9 mouse cellular contexts compared by ENCODE assay signal in the genomic region with DNA sequence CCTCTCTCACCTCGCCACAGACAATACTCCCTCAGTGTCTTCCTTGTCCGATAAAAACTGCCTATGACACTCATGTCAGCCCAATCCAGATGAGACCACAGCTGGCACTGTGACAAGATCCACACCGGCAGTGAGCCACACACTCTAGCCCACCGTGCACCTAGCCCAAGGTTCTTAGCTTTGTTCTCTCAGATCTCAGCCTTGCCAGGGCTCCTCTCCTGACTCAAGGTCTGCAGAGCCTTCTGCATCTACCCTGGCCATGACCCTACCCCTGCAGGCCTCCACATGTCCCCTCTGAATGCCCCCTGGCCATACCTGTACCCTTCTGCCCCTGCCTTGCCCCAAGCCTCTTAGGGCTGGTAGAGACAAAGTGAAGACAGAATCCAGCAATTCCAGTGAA. TPM values are rescaled to one million over a fixed set of nuclear protein-coding genes. Genes with fewer than 3 reads are reported as not detected.
DNase-seq lines count a peak whose midpoint lies in the region; ATAC-seq lines count a peak whose summit lies in the region.
"Had no signal": no experiment of that assay in that cellular context is flagged by ENCODE, and none has a peak within 500 bp of the region (broad histone marks: within the 10 kb centered on the region; RNA-seq: fewer than 3 reads in every experiment).

No protein-coding gene starts in this region.

- H3K9me3 ChIP-seq in heart, embryonic 11.5 days (replicated peaks; ENCODE audit: control insufficient read depth, low read length) = no peaks in the 10 kb centered on the region
- no peaks in the 10 kb centered on the region for H3K9me3 ChIP-seq in forebrain, embryonic 16.5 days (ENCODE audit: control insufficient read depth, low read length)
- H3K9me3 ChIP-seq in limb, embryonic 15.5 days = no peaks in the 10 kb centered on the region

- no peaks in the 10 kb centered on the region for H3K27me3 ChIP-seq in heart, embryonic 11.5 days (ENCODE audit: control insufficient read depth, insufficient read depth, low read length)
- no peaks in the 10 kb centered on the region for H3K27me3 ChIP-seq in forebrain, embryonic 16.5 days (replicated peaks; ENCODE audit: control insufficient read depth, insufficient read depth, low read length)
- no peaks in the 10 kb centered on the region for H3K27me3 ChIP-seq in limb, embryonic 15.5 days

- DNase-seq in heart, postnatal 25 days (ENCODE audit: low spot score) = no peak
- DNase-seq in adrenal gland, postnatal 10 days = peak; percentile 59
- DNase-seq in urinary bladder, postnatal 10 days (ENCODE audit: low spot score) = no peak
- no peak for DNase-seq in thymus, postnatal 0 days (ENCODE audit: low spot score)
- DNase-seq in gastrocnemius, postnatal 10 days = no peak

- no peak overlapping the region for H3K4me3 ChIP-seq in heart, embryonic 11.5 days (ENCODE audit: low read depth, low read length)
- H3K4me3 ChIP-seq in forebrain, embryonic 16.5 days (replicated peaks; ENCODE audit: low read length) = no peak overlapping the region
- H3K4me3 ChIP-seq in limb, embryonic 15.5 days = no peak overlapping the region

- WGBS in heart, embryonic 11.5 days (ENCODE audit: insufficient replicate concordance) = 62% methylated on average over 4 of the region's 4 CpGs
- WGBS in forebrain, embryonic 16.5 days = 36% methylated on average over 4 of the region's 4 CpGs
- WGBS in limb, embryonic 15.5 days = 36% methylated on average over 4 of the region's 4 CpGs

- H3K27ac ChIP-seq in heart, embryonic 11.5 days (ENCODE audit: low read depth, low read length) = 0 out of 2 replicates have a peak overlapping the region, but pooled peaks have one; percentile 0
- H3K27ac ChIP-seq in forebrain, embryonic 16.5 days (ENCODE audit: low read length) = peak overlapping the region; percentile 56
- peak overlapping the region; percentile 57 for H3K27ac ChIP-seq in limb, embryonic 15.5 days

- H3K36me3 ChIP-seq in heart, embryonic 11.5 days (ENCODE audit: control insufficient read depth, insufficient read depth, low read length) = peaks cover 8% of the 10 kb centered on the region
- no peaks in the 10 kb centered on the region; the same call in 1 of the 2 replicates for H3K36me3 ChIP-seq in forebrain, embryonic 16.5 days (ENCODE audit: control insufficient read depth, insufficient read depth)
- H3K36me3 ChIP-seq in limb, embryonic 15.5 days = peaks cover 8% of the 10 kb centered on the region; the same call in 1 of the 2 replicates

- intact Hi-C loops in heart, postnatal 25 days (cut with DNase I) = no loop called here

- no peak overlapping the region for H3K4me2 ChIP-seq in heart, embryonic 11.5 days
- no peak overlapping the region for H3K4me2 ChIP-seq in forebrain, embryonic 16.5 days (ENCODE audit: low read length)
- 0 out of 2 replicates have a peak overlapping the region, but pooled peaks have one; percentile 11 for H3K4me2 ChIP-seq in limb, embryonic 15.5 days

- no peak overlapping the region; the same call in 1 of the 2 replicates for H3K9ac ChIP-seq in heart, embryonic 11.5 days (ENCODE audit: low read depth, low read length)
- peak overlapping the region; percentile 5 for H3K9ac ChIP-seq in forebrain, embryonic 16.5 days (replicated peaks; ENCODE audit: low read depth, low read length)
- H3K9ac ChIP-seq in limb, embryonic 15.5 days = no peak overlapping the region

- peaks cover 40% of the 10 kb centered on the region for H3K4me1 ChIP-seq in heart, embryonic 11.5 days (ENCODE audit: control insufficient read depth, insufficient read depth, low read length)
- H3K4me1 ChIP-seq in forebrain, embryonic 16.5 days (replicated peaks; ENCODE audit: control insufficient read depth, insufficient read depth, low read length) = peaks cover 53% of the 10 kb centered on the region
- H3K4me1 ChIP-seq in limb, embryonic 15.5 days = peaks cover 71% of the 10 kb centered on the region

- ATAC-seq in heart, embryonic 11.5 days (replicated peaks; ENCODE audit: insufficient number of reproducible peaks, low FRiP score, low TSS enrichment) = no peak
- no peak for ATAC-seq in forebrain, embryonic 16.5 days
- no peak for ATAC-seq in limb, embryonic 15.5 days (ENCODE audit: insufficient number of reproducible peaks, low FRiP score, low TSS enrichment, low read depth)
- ATAC-seq: CD4-positive, CD25-positive, alpha-beta regulatory T cell, adult 4 months had no signal

RNA-seq across cellular contexts. Expression of gene BC034090, which starts 32.2 kb away (rescaled TPM):
- 3.9 and 5.4 TPM in 2 replicates for polyA plus RNA-seq in heart, embryonic 11.5 days (2014; fragmentation: Nextera tagmentation; extraction: Ambion mirVana)
- 10 to 100 TPM; 38.0 to 41.4 TPM for total RNA-seq in heart, postnatal 25 days (2021)
- total RNA-seq in adrenal gland, postnatal 10 days (2021) = 10 to 100 TPM; 22.3 to 26.2 TPM
- polyA plus RNA-seq in forebrain, embryonic 16.5 days (2015; fragmentation: Nextera tagmentation; extraction: Ambion mirVana) = 2.8 and 3.3 TPM in 2 replicates
- 6.0 and 6.1 TPM in 2 replicates for polyA plus RNA-seq in limb, embryonic 15.5 days (2015; fragmentation: Nextera tagmentation; extraction: Ambion mirVana)
- 2.3 and 2.8 TPM in 2 replicates for polyA plus RNA-seq in thymus, postnatal 0 days (2015; fragmentation: Nextera tagmentation; extraction: Ambion mirVana)
- total RNA-seq in gastrocnemius, postnatal 10 days (2021) = 10 to 100 TPM in 1 of 2 experiments, 1 to 10 TPM in 1; 3.8 to 10.3 TPM

RNA-seq across cellular contexts. Expression of gene Stx6, which starts 53.6 kb away (rescaled TPM):
- 62.1 and 62.8 TPM in 2 replicates for polyA plus RNA-seq in heart, embryonic 11.5 days (2014; fragmentation: Nextera tagmentation; extraction: Ambion mirVana)
- 10 to 100 TPM; 25.2 to 26.5 TPM for total RNA-seq in heart, postnatal 25 days (2021)
- total RNA-seq in adrenal gland, postnatal 10 days (2021) = 10 to 100 TPM; 47.9 to 65.0 TPM
- polyA plus RNA-seq in forebrain, embryonic 16.5 days (2015; fragmentation: Nextera tagmentation; extraction: Ambion mirVana) = 121 and 125 TPM in 2 replicates
- polyA plus RNA-seq in limb, embryonic 15.5 days (2015; fragmentation: Nextera tagmentation; extraction: Ambion mirVana) = 64.2 and 86.1 TPM in 2 replicates
- 120 and 150 TPM in 2 replicates for polyA plus RNA-seq in thymus, postnatal 0 days (2015; fragmentation: Nextera tagmentation; extraction: Ambion mirVana)
- 10 to 100 TPM; 26.8 to 27.4 TPM for total RNA-seq in gastrocnemius, postnatal 10 days (2021)

Comparison
In these comparisons a context has a peak if more than half of its experiments do, and no peak if none do; other contexts are left out.
1. H3K27ac ChIP-seq: peak in every context shown above with its lines; median percentile 57 in limb, embryonic 15.5 days; 56 in forebrain, embryonic 16.5 days; 0 in heart, embryonic 11.5 days.